Mouse (Mus musculus) hindbrain, embryonic 12.5 days (tissue): ENCODE measurements around the gene Zfp366. TPM values are rescaled to one million over a fixed set of nuclear protein-coding genes. Genes with fewer than 3 reads are reported as not detected.

ENCODE experiments used
- ATAC-seq: fragments of 200-750 bp; cut with Nextera tagmentation; 2 replicates; pipeline ENCODE4 v1.8.0; 2017; ENCODE audit warnings: moderate TSS enrichment; ENCODE audit not compliant: low FRiP score
- H3K27ac ChIP-seq: fragments of 300-500 bp; sonication (generic); 2 replicates; pipeline ENCODE4 v1.5.1; 2016; ENCODE audit warnings: mild to moderate bottlenecking
- H3K27me3 ChIP-seq: fragments of 300-500 bp; sonication (generic); 2 replicates; pipeline ENCODE4 v1.6.1; 2016; ENCODE audit warnings: mild to moderate bottlenecking
- H3K36me3 ChIP-seq: fragments of 300-500 bp; sonication (generic); 2 replicates; pipeline ENCODE4 v1.6.1; 2016; ENCODE audit warnings: mild to moderate bottlenecking
- H3K4me1 ChIP-seq: fragments of 300-500 bp; sonication (generic); 2 replicates; pipeline ENCODE4 v1.6.1; 2016
- H3K4me2 ChIP-seq: fragments of 300-500 bp; sonication (generic); replicated peaks from 2 replicates; pipeline ENCODE4 v1.6.1; 2016; ENCODE audit warnings: mild to moderate bottlenecking
- H3K4me3 ChIP-seq: fragments of 300-500 bp; sonication (generic); 2 replicates; pipeline ENCODE4 v1.5.1; 2016; ENCODE audit warnings: mild to moderate bottlenecking
- H3K9ac ChIP-seq: fragments of 300-500 bp; sonication (generic); 2 replicates; pipeline ENCODE4 v1.6.1; 2016; ENCODE audit warnings: mild to moderate bottlenecking, moderate library complexity
- H3K9me3 ChIP-seq: fragments of 300-500 bp; sonication (generic); replicated peaks from 2 replicates; pipeline ENCODE4 v1.6.1; 2016; ENCODE audit warnings: mild to moderate bottlenecking
- WGBS: fragments of 180-500 bp; shearing (Covaris S2); methylation state at CpG from one replicate; pipeline ENCODE4 v1.1.7; 2016; 5-methylcytosine and 5-hydroxymethylcytosine counted together
- polyA plus RNA-seq: library from polyadenylated mRNA; unstranded; fragments of >200 nt; fragmentation: Nextera tagmentation; extraction: Ambion mirVana; gene quantifications from 2 replicates; pipeline ENCODE4 v1.2.1, GENCODE M21; 2016

Gene Zfp366
- polyA plus RNA-seq, 1 experiment from 2014 or later = 0.37 TPM

DNA sequence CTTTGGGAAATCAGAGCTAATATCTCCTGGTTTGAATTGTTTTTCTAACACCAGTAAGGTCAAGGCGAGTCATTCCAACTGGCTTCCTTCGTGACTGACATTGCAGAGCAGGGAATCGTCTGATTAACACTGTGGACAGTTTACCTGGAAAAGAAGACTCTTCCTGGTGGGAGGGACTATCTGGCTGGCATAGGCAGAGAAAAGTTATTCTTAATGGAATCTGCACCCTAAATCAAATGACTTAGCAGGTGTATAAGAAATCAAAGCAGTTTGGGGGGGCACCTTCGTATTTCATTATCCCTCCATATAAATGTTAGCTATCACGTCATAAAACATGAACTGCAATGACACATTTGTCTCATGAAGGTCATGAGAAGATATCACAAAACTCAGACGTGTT is 93.9 kb downstream of the Zfp366 start:
- Histone ChIP-seq H3K4me2 (no peak overlapping the region), H3K4me1 (no peaks in the 10 kb centered on the region; the same call in 1 of the 2 replicates), H3K9me3 (no peaks in the 10 kb centered on the region), H3K36me3 (no peaks in the 10 kb centered on the region), H3K9ac (no peak overlapping the region), H3K4me3 (no peak overlapping the region), H3K27me3 (no peaks in the 10 kb centered on the region), H3K27ac (no peak overlapping the region)
- ATAC-seq = no peak
- WGBS = 86% methylated on average over 6 of the region's 6 CpGs

DNA sequence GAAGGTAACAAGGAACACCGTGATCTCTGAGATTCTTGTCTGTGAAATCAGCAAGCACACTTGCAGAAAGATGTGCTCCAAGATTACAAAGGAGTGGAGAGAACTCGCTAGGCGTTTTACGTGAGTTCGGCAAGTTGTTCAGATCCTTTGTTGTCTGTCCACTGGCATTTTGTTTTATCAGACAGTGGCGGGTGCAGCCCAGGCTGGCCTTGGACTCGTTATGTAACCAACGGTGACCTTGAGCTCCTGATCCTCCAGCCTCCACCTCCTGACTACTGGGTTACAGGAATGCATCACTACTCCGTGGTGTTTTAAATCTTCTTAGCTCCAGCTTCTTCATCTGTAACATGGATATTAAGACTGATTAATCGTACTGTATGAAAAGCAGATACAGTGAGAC is 94.7 kb downstream of the Zfp366 start:
- no peaks in the 10 kb centered on the region for H3K27me3 ChIP-seq
- peak overlapping the region; percentile 52 for H3K27ac ChIP-seq
- H3K4me2 ChIP-seq = no peak overlapping the region
- ATAC-seq = no peak
- no peaks in the 10 kb centered on the region for H3K9me3 ChIP-seq
- no peaks in the 10 kb centered on the region for H3K36me3 ChIP-seq
- no peak overlapping the region for H3K9ac ChIP-seq
- WGBS = 78% methylated on average over 10 of the region's 10 CpGs
- H3K4me3 ChIP-seq = no peak overlapping the region
- H3K4me1 ChIP-seq = peaks cover 7% of the 10 kb centered on the region

DNA sequence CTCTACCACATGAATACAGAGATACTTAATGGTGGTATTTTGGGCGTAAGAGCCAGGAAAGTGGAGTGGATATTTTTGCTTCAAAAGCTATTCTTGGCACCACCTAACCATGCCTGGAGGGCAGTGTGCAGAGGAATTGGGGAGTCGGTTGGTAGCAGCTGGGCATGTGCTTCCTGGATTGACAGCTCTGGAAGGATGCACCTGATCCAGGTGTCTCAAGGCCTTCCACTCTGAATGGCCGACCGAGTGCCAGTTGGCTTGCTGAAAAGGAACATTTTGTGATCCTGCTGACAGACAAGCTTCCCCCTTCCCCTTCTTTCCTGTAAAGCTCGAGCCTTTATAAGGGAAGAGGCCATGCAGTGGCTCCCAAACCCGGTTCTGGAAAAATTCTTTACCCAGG is 98.3 kb downstream of the Zfp366 start:
- peaks cover 19% of the 10 kb centered on the region for H3K4me1 ChIP-seq
- no peak overlapping the region for H3K9ac ChIP-seq
- H3K9me3 ChIP-seq = no peaks in the 10 kb centered on the region
- ATAC-seq = no peak
- no peaks in the 10 kb centered on the region for H3K36me3 ChIP-seq
- WGBS = 79% methylated on average over 6 of the region's 6 CpGs
- no peaks in the 10 kb centered on the region for H3K27me3 ChIP-seq
- H3K4me3 ChIP-seq = no peak overlapping the region
- no peak overlapping the region for H3K27ac ChIP-seq
- no peak overlapping the region for H3K4me2 ChIP-seq

DNA sequence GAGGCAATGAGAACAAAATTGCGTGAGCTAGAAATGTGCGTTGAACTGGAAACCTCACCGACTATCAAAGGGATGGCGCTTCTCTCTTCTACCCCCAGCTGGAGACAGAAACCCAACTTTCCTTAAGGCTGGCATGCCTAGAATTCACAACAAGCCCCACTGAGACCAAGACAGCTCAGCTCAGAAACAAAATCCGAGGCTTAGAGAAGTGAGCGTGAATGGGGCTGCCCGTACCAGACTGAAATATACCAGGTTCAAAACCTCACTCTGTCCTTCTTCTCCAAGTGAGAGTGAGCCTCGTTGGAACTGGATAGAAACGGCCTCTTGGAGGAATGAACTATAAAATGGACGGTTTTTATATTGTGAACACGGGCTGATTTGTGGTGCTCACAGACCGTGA is 99.3 kb downstream of the Zfp366 start:
- no peak overlapping the region for H3K9ac ChIP-seq
- peak overlapping the region; percentile 67 for H3K27ac ChIP-seq
- no peaks in the 10 kb centered on the region for H3K36me3 ChIP-seq
- no peak overlapping the region for H3K4me3 ChIP-seq
- no peak for ATAC-seq
- H3K9me3 ChIP-seq = no peaks in the 10 kb centered on the region
- H3K4me2 ChIP-seq = no peak overlapping the region
- WGBS = 72% methylated on average over 12 of the region's 12 CpGs
- peaks cover 19% of the 10 kb centered on the region for H3K4me1 ChIP-seq
- no peaks in the 10 kb centered on the region for H3K27me3 ChIP-seq

DNA sequence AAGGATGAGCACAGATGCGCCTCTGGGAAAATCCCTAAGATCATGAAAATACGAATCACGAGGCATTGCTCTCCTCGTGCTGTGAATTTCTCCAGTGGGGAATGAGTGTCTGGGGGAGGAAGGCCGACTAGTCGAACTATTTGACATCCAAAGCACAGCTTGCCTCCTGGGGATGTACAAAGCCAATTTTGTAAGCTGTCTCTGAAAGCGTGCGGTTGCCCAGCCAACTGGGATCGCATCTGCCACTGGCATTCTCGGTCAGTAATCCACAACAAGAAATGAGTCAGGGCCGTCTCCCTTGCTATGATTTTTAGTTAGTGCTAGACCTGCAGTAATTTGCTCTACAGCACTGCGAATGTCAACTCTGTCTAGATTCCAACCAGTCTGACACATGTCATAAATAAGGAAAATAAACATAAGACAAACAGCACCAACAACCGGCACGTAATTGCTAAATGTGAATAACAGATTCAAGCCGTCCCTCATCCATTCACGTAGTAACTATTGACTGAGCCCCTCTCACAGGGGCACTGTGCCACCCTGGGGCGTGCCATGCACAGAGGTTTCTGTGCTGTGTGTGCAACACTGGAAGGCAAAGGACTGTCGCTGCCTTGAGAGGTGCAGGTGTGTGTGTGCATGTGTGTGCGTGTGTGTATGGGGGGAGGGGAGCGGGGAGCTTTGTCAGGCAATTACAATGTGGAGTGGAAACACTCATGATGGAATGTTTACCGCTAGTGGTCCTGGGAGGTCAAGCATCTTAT is 100.0 kb downstream of the Zfp366 start:
- no peak overlapping the region for H3K9ac ChIP-seq
- 64% methylated on average over 21 of the region's 21 CpGs for WGBS
- no peaks in the 10 kb centered on the region for H3K27me3 ChIP-seq
- peak overlapping the region; percentile 19; the same call in 1 of the 2 replicates for H3K4me2 ChIP-seq
- H3K27ac ChIP-seq = peak overlapping the region; percentile 67
- no peaks in the 10 kb centered on the region for H3K9me3 ChIP-seq
- peaks cover 19% of the 10 kb centered on the region for H3K4me1 ChIP-seq
- H3K36me3 ChIP-seq = no peaks in the 10 kb centered on the region
- H3K4me3 ChIP-seq = no peak overlapping the region
- peak; percentile 83 for ATAC-seq

DNA sequence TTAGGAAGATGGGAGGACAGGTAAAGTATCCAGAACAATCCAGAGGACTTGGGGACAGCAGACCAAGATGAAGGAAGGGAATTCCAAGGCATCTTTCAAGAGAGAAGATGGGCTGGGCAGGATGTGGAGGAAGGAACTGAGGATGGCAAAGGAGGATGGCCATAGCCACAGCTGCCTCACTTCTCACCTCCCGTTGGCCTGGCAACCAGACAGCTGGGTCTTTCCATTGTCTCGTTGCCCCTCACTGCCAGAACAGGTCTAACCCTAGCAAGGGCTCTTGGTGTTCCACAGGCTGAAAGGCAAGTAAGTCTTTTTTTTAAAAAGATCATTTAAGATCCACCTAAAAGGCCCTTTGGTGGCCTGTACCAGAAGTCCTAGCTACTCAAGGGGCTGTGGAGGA is 100.6 kb downstream of the Zfp366 start:
- WGBS = 52% methylated on average over 2 of the region's 2 CpGs
- no peak for ATAC-seq
- H3K9me3 ChIP-seq = no peaks in the 10 kb centered on the region
- no peak overlapping the region for H3K4me3 ChIP-seq
- H3K36me3 ChIP-seq = no peaks in the 10 kb centered on the region
- H3K27ac ChIP-seq = peak overlapping the region; percentile 67
- H3K27me3 ChIP-seq = no peaks in the 10 kb centered on the region
- no peak overlapping the region for H3K4me2 ChIP-seq
- H3K4me1 ChIP-seq = peaks cover 19% of the 10 kb centered on the region
- no peak overlapping the region for H3K9ac ChIP-seq

DNA sequence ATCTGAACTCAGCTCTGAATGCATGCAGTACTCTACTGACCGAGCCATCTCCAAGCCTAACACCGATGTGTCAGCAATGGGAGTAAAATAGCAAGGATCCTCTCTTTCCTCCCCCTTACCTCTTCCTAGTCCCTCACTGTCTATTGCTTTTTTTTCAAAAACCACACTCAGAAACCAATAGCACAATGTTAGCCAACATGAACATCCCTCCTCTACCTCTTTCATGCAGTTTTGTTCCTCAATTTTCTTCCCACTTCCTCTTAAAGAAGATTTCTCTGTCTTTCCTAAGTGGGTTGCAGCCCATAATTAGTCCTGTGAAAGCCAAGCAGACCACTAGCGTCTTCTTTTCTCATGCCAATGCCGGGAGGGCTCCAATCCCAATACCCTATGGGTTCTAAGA is 102.6 kb downstream of the Zfp366 start:
- no peak overlapping the region for H3K27ac ChIP-seq
- ATAC-seq = no peak
- peaks cover 19% of the 10 kb centered on the region for H3K4me1 ChIP-seq
- no peaks in the 10 kb centered on the region for H3K27me3 ChIP-seq
- H3K9me3 ChIP-seq = no peaks in the 10 kb centered on the region
- 92% methylated on average over 4 of the region's 4 CpGs for WGBS
- no peak overlapping the region for H3K4me3 ChIP-seq
- H3K36me3 ChIP-seq = no peaks in the 10 kb centered on the region
- no peak overlapping the region for H3K9ac ChIP-seq
- no peak overlapping the region for H3K4me2 ChIP-seq

DNA sequence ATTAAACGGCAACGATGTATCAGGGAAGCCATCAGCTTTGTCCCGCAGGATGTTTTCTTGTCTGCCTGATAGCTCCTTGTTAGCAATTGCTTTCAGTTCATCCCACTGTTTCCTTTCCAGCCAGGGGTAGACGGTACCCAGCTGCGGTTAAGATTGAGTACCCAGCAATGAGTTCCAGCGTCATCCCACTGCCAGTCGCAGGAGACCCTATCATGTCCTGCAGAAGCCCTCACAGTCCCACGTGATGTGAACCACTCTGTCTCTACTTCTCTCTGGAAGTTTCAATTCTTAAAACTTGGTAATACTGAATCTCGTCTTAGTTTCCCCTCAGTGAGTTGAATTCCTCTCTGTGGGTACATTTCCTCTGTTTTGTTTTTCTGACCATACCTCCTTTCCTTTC is 103.2 kb downstream of the Zfp366 start:
- WGBS = 88% methylated on average over 9 of the region's 9 CpGs
- ATAC-seq = no peak
- Histone ChIP-seq H3K4me3 (no peak overlapping the region), H3K36me3 (no peaks in the 10 kb centered on the region), H3K4me2 (no peak overlapping the region), H3K27me3 (no peaks in the 10 kb centered on the region), H3K27ac (no peak overlapping the region), H3K9me3 (no peaks in the 10 kb centered on the region), H3K4me1 (peaks cover 19% of the 10 kb centered on the region), H3K9ac (no peak overlapping the region)

DNA sequence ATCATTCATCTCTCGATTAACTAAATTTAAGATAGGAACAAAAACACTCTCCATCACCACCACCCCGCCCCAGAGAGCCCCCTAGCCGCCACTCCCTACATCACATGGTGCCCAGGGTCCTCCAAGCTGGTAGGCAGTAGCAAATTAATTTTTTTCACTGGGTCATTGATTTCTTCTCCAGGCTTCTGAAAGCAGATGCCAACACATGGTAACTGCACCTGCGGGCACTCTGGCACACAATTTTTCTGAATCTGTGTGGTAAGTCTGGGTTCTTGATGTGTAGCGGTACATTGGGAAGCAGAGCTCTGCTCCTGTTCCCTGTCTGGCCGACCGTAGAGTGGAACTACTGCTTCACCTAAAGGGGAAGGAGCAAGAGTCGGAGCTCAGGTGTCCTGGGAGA is 106.1 kb downstream of the Zfp366 start:
- no peaks in the 10 kb centered on the region for H3K27me3 ChIP-seq
- no peak overlapping the region for H3K27ac ChIP-seq
- no peak overlapping the region for H3K4me3 ChIP-seq

DNA sequence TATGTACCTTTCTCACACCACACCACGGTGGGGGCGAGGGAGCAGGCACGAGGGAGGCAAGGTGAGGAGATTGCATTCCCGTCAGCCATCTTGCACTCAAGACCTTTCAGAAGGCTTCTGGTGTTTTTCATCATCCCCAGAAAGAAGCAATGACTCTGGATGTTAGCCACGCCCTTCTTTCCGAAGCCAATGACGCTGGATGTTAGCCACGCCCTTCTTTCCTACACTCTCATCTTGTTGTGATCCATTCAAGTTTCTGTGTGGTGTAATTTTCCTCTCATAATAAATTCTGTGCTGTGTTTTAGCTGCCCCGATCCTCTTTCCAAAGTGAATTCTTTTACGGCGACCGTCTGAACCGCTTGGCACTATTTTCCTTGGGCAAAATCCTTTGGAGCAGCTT is 109.6 kb downstream of the Zfp366 start:
- no peak for ATAC-seq
- WGBS = 91% methylated on average over 13 of the region's 13 CpGs
- Histone ChIP-seq H3K4me3 (no peak overlapping the region), H3K4me1 (no peaks in the 10 kb centered on the region), H3K9ac (no peak overlapping the region), H3K4me2 (no peak overlapping the region), H3K9me3 (no peaks in the 10 kb centered on the region), H3K27ac (no peak overlapping the region), H3K27me3 (no peaks in the 10 kb centered on the region), H3K36me3 (no peaks in the 10 kb centered on the region)

More for the DNA sequence above, 106.1 kb downstream of the Zfp366 start:
- no peak overlapping the region for H3K9ac ChIP-seq
- ATAC-seq = no peak
- no peaks in the 10 kb centered on the region for H3K36me3 ChIP-seq
- WGBS = 91% methylated on average over 8 of the region's 8 CpGs
- H3K4me1 ChIP-seq = no peaks in the 10 kb centered on the region
- no peak overlapping the region for H3K4me2 ChIP-seq
- H3K9me3 ChIP-seq = no peaks in the 10 kb centered on the region

DNA sequence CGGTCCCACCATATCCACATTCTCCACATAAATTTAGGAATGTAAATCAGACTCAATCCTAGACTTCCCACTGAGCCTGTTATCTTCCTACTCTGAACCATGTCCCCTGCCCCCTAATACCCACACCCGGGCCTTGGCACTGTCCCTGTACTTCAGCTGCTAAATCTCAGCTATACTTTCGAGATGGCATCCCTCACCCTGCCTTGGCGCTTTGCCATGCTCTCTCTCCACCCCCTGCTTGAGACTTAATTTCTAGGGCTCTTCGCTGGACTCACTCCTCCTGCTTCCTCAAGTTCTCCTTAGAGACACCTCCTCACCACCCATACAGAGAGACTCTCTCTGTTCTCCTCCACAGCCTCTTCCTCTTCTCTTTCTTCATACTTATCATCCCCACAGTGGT is 115.3 kb downstream of the Zfp366 start:
- H3K4me2 ChIP-seq = no peak overlapping the region
- no peak for ATAC-seq
- WGBS = 89% methylated on average over 5 of the region's 5 CpGs

More for the DNA sequence above, 115.3 kb downstream of the Zfp366 start:
- H3K27ac ChIP-seq = no peak overlapping the region
- H3K36me3 ChIP-seq = no peaks in the 10 kb centered on the region
- H3K9me3 ChIP-seq = no peaks in the 10 kb centered on the region
- no peaks in the 10 kb centered on the region for H3K4me1 ChIP-seq
- no peak overlapping the region for H3K9ac ChIP-seq
- H3K27me3 ChIP-seq = no peaks in the 10 kb centered on the region
- H3K4me3 ChIP-seq = no peak overlapping the region
